Mouse (Mus musculus) small intestine, adult 2 months (tissue): Measurements from ENCODE around the gene Gstp1. TPM values are rescaled to one million over a fixed set of nuclear protein-coding genes. Genes with fewer than 3 reads are reported as not detected.
A peak's percentile ranks its signal among the peaks of the same experiment; 100 is the strongest.

Experiments used
- H3K27ac ChIP-seq: fragments of 200-500 bp; 2 replicates; pipeline ENCODE4 v1.5.1; 2012; ENCODE audit warnings: low read depth, low read length, control low read depth, inconsistent platforms; ENCODE audit not compliant: insufficient read depth
- H3K27me3 ChIP-seq: fragments of 200-500 bp; 2 replicates; pipeline ENCODE4 v1.6.1; 2012; ENCODE audit warnings: mild to moderate bottlenecking, moderate library complexity, low read length, inconsistent platforms; ENCODE audit not compliant: control insufficient read depth, insufficient read depth
- H3K36me3 ChIP-seq: fragments of 200-500 bp; 2 replicates; pipeline ENCODE4 v1.6.1; 2012; ENCODE audit warnings: mild to moderate bottlenecking, low read length, control low read depth, inconsistent platforms; ENCODE audit not compliant: control insufficient read depth, insufficient read depth
- H3K4me1 ChIP-seq: fragments of 200-500 bp; 2 replicates; pipeline ENCODE4 v1.6.1; 2012; ENCODE audit warnings: low read length, inconsistent platforms, mixed read lengths; ENCODE audit not compliant: control insufficient read depth, insufficient read depth, insufficient read length
- H3K4me3 ChIP-seq: fragments of 200-500 bp; 2 replicates; pipeline ENCODE4 v1.5.1; 2012; ENCODE audit warnings: low read depth, mild to moderate bottlenecking, control low read depth, inconsistent platforms, low read length, moderate library complexity
- CTCF ChIP-seq: fragments of 200-500 bp; IDR thresholded peaks from 2 replicates; pipeline ENCODE4 v1.5.1; 2012; ENCODE audit warnings: low read depth, mild to moderate bottlenecking, control low read depth, inconsistent platforms, low read length, moderate library complexity, mixed read lengths; ENCODE audit not compliant: insufficient replicate concordance, insufficient read length; ENCODE audit errors: extremely low read depth
- POLR2A ChIP-seq: fragments of 200-500 bp; IDR thresholded peaks from 2 replicates; pipeline ENCODE4 v1.6.1; 2012; ENCODE audit warnings: low read depth, mild to moderate bottlenecking, control low read depth, inconsistent platforms, low read length, moderate library complexity
- WGBS: fragments of 180-500 bp; shearing (Covaris S2); methylation state at CpG from one replicate; pipeline ENCODE4 v1.1.7; 2018; 5-methylcytosine and 5-hydroxymethylcytosine counted together
- polyA plus RNA-seq: library from polyadenylated mRNA; depleted of rRNA; stranded (reverse); fragments of >200 nt; gene quantifications from 2 replicates; pipeline ENCODE4 v1.2.3, GENCODE M21; 2012; rRNA removed

The Gstp1 gene
- polyA plus RNA-seq, 1 experiment = 1,214 TPM

DNA sequence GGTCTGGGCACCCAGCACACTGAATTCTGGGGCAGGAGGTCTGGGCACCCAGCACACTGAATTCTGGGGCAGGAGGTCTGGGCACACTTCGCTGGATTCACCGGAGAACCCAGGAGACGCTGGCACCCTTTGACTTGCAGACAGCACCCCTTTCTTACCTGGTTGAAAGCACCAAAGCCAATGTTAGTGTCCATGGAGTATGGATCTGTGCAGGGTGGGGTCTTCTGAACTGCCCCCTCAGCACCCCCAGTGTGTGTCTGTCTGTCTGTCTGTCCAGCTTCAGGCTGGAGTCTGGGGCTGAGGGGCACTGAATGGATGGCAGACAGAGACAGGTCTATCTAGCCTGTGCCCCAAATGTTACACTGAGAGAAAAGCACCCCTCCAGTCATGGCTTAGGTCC is 46.2 kb downstream of the Gstp1 start:
- 96% methylated on average over 3 of the region's 3 CpGs for WGBS
- Histone ChIP-seq H3K36me3 (no peaks in the 10 kb centered on the region; the same call in 1 of the 2 replicates), H3K4me1 (peaks cover 9% of the 10 kb centered on the region), H3K27ac (no peak overlapping the region), H3K4me3 (no peak overlapping the region), H3K27me3 (no peaks in the 10 kb centered on the region)
- no peak for TF ChIP-seq POLR2A
- no peak for TF ChIP-seq CTCF

DNA sequence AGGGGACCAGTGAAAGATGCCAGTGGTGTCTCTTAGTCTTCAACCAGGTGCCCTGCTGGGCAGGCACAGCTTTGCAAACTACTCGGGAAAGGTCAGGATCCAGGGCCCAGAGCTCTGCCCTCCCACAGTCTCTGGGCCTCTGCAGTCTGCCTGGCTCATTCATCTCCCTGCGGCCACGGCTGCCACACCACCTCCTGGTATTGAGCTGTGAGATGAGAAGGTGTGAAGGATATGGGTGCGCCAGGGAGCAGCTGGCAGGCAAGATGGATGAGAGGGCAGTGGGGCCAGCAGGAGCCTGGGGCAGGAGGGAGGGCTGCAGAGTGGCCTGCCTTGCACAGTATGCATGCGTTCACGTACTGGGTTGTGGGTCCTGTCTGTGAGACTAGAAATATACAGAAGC is 47.0 kb downstream of the Gstp1 start:
- Histone ChIP-seq H3K27me3 (no peaks in the 10 kb centered on the region), H3K4me1 (peaks cover 12% of the 10 kb centered on the region), H3K4me3 (no peak overlapping the region), H3K36me3 (no peaks in the 10 kb centered on the region; the same call in 1 of the 2 replicates), H3K27ac (no peak overlapping the region)
- WGBS = 67% methylated on average over 6 of the region's 6 CpGs
- TF ChIP-seq POLR2A = no peak
- no peak for TF ChIP-seq CTCF

DNA sequence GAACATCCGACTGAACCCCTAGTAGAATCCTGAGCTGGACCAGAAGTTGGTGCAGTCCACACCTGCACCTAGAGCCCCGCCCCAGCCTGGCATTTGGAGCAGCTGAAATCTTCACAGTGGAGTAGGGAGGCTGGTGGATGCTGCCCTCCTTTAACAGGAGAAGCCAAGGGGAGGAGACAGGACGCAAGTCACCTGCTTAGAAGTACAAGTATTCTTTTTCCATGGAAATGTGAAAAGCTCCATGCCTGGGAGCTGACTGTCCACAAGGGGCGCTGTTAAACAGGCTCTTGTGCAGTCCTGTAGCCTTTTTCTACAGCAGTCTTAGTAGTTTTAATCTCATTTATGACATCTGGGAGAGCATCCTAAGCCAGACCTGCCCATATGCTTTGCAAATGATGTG is 49.0 kb downstream of the Gstp1 start:
- Histone ChIP-seq H3K36me3 (no peaks in the 10 kb centered on the region; the same call in 1 of the 2 replicates), H3K27ac (no peak overlapping the region), H3K4me3 (no peak overlapping the region), H3K27me3 (no peaks in the 10 kb centered on the region), H3K4me1 (peaks cover 25% of the 10 kb centered on the region)
- TF ChIP-seq POLR2A (no peak), CTCF (peak; percentile 18; the same call in 1 of the 2 replicates)
- 94% methylated on average over 4 of the region's 4 CpGs for WGBS

DNA sequence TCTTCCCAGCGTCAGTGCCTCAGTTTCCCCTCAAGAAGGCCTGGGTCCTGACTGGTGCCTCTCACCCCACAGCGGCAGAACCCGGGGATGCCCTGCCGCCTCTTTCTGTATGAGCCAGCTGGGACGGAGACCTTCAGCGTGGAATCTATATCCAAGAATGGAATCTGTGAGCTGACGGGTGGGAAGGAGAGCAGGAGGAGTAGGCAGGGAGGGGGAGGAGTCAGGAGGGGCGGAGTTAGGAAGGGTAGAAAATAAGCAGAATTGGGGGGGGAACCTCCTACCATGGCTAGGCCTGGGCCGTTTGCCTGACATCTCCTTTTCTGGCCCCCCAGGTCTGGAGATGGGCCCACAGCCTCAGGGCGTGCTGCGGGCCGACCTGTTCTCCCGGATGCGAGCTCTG is 49.7 kb downstream of the Gstp1 start:
- 94% methylated on average over 14 of the region's 14 CpGs for WGBS
- H3K27ac ChIP-seq = no peak overlapping the region
- no peaks in the 10 kb centered on the region for H3K27me3 ChIP-seq
- TF ChIP-seq POLR2A (no peak), CTCF (no peak)
- no peaks in the 10 kb centered on the region; the same call in 1 of the 2 replicates for H3K36me3 ChIP-seq
- H3K4me3 ChIP-seq = no peak overlapping the region
- H3K4me1 ChIP-seq = peaks cover 25% of the 10 kb centered on the region

DNA sequence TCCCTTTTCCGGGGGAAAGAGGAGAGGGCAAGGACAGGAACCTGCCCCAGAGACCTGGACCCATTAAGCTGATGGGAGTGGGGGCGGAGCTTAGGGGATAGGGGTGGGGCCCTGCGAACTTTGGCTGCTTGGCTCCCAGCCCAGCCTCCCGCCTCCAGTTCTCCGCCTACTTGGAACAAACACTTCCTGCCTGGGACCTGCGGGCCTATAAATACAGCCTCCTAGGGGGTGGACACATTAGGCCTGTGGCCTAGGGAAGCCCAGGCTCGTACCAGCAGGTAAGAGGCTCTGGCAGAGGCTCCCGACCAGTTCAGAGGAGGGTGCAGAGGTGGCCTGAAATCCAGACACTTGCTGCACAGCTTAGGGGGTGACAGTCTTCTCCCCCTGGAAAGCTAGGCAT is 51.5 kb downstream of the Gstp1 start, which contains the start of gene Acy3:
TSS of gene Acy3 (plus strand) at position 237 of the 400 bp plus-strand sequence.
- TF ChIP-seq POLR2A (peak; percentile 99), CTCF (no peak)
- 5% methylated on average over 8 of the region's 8 CpGs for WGBS
- H3K36me3 ChIP-seq = no peaks in the 10 kb centered on the region; the same call in 1 of the 2 replicates
- H3K4me1 ChIP-seq = peaks cover 25% of the 10 kb centered on the region
- peak within 1 kb of the TSS; percentile 55 for H3K4me3 ChIP-seq
- H3K27ac ChIP-seq = peak within 1 kb of the TSS; percentile 84
- H3K27me3 ChIP-seq = no peaks in the 10 kb centered on the region

Other genes starting within 250 kb of the Gstp1 start
- gene Chka, start 186.2 kb downstream of the Gstp1 start, polyA plus RNA-seq = 85.2 and 214 TPM in 2 replicates
- 107 and 148 TPM in 2 replicates for gene Tcirg1, start 130.9 kb downstream of the Gstp1 start, polyA plus RNA-seq
- 303 and 423 TPM in 2 replicates for gene Ndufs8, start 125.2 kb downstream of the Gstp1 start, polyA plus RNA-seq
- gene Aldh3b1, start 108.2 kb downstream of the Gstp1 start, polyA plus RNA-seq = 32.8 and 43.0 TPM in 2 replicates
- gene Unc93b1, start 102.8 kb downstream of the Gstp1 start, polyA plus RNA-seq = 108 and 140 TPM in 2 replicates
- gene Aldh3b3, start 79.3 kb downstream of the Gstp1 start, polyA plus RNA-seq = not detected in 2 replicates
- 0.55 and 1.5 TPM in 2 replicates for gene Aldh3b2, start 65.7 kb downstream of the Gstp1 start, polyA plus RNA-seq
- gene Acy3, start 51.4 kb downstream of the Gstp1 start, polyA plus RNA-seq = 99.4 and 147 TPM in 2 replicates
- 0.10 TPM in 1 of 2 replicates, not detected in the other for gene Tbx10, start 45.2 kb downstream of the Gstp1 start, polyA plus RNA-seq
- gene Nudt8, start 37.4 kb downstream of the Gstp1 start, polyA plus RNA-seq = 30.6 and 33.7 TPM in 2 replicates
- gene Gm49405, start 37.4 kb downstream of the Gstp1 start, polyA plus RNA-seq = 0.77 and 0.90 TPM in 2 replicates
- gene Doc2g, start 34.7 kb downstream of the Gstp1 start, polyA plus RNA-seq = 5.1 and 8.2 TPM in 2 replicates
- gene Ndufv1, start 25.2 kb downstream of the Gstp1 start, polyA plus RNA-seq = 92.8 and 170 TPM in 2 replicates
- 231 and 289 TPM in 2 replicates for gene Gstp2, start 8.0 kb upstream of the Gstp1 start, polyA plus RNA-seq
- gene Gstp3, start 21.6 kb upstream of the Gstp1 start, polyA plus RNA-seq = 11.8 and 15.0 TPM in 2 replicates
- 24.8 TPM in 1 of 2 replicates, not detected in the other for gene Cabp2, start 43.6 kb upstream of the Gstp1 start, polyA plus RNA-seq
- gene Cdk2ap2, start 59.2 kb upstream of the Gstp1 start, polyA plus RNA-seq = 186 and 366 TPM in 2 replicates
- gene Pitpnm1, start 62.0 kb upstream of the Gstp1 start, polyA plus RNA-seq = 108 and 197 TPM in 2 replicates
- gene Aip, start 87.9 kb upstream of the Gstp1 start, polyA plus RNA-seq = 41.3 and 59.8 TPM in 2 replicates
- 0.06 TPM in 1 of 2 replicates, not detected in the other for gene Gpr152, start 101.8 kb upstream of the Gstp1 start, polyA plus RNA-seq
- gene Cabp4, start 106.0 kb upstream of the Gstp1 start, polyA plus RNA-seq = 0.25 and 0.42 TPM in 2 replicates
- gene Coro1b, start 110.6 kb upstream of the Gstp1 start, polyA plus RNA-seq = 264 and 493 TPM in 2 replicates
- 95.3 and 169 TPM in 2 replicates for gene Ptprcap, start 115.6 kb upstream of the Gstp1 start, polyA plus RNA-seq
- 37.9 and 42.5 TPM in 2 replicates for gene Rps6kb2, start 125.4 kb upstream of the Gstp1 start, polyA plus RNA-seq
- 3.7 and 4.4 TPM in 2 replicates for gene Carns1, start 137.5 kb upstream of the Gstp1 start, polyA plus RNA-seq
- 15.3 and 21.9 TPM in 2 replicates for gene Tbc1d10c, start 153.3 kb upstream of the Gstp1 start, polyA plus RNA-seq
- gene Ppp1ca, start 154.1 kb upstream of the Gstp1 start, polyA plus RNA-seq = 142 and 258 TPM in 2 replicates
- 8.2 and 12.2 TPM in 2 replicates for gene Rad9a, start 163.7 kb upstream of the Gstp1 start, polyA plus RNA-seq
- gene Clcf1, start 176.3 kb upstream of the Gstp1 start, polyA plus RNA-seq = 10.1 and 12.4 TPM in 2 replicates
- not detected in 2 replicates for gene AC109138.7, start 176.4 kb upstream of the Gstp1 start, polyA plus RNA-seq
- 46.4 and 118 TPM in 2 replicates for gene Pold4, start 193.9 kb upstream of the Gstp1 start, polyA plus RNA-seq
- 72.2 and 105 TPM in 2 replicates for gene Ssh3, start 231.2 kb upstream of the Gstp1 start, polyA plus RNA-seq
- gene Ankrd13d, start 245.2 kb upstream of the Gstp1 start, polyA plus RNA-seq = 1.1 and 1.8 TPM in 2 replicates